Comparison of ENCODE assay signal across 18 mouse cellular contexts in the genomic region with DNA sequence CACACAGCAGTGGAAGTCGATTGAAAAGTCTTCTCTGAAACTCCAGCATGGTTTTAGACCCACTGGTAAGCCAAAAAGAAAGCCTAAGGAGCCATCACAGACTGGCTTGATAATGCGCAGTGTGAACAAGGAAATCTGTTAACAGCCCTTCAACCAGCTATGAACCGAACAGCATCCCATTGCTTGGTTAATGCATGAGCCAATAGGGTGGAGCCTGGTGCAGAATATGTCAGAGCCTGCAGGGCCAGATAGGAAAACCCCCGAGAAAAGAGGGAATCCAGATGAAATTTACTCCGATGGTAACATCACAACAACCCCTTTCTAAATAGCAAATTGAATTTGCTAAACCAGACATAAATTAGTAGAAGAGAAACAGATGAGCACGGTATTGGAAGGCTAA.
DNase-seq lines count a peak whose midpoint lies in the region; ATAC-seq lines count a peak whose summit lies in the region.
"Had no signal": no experiment of that assay in that cellular context is flagged by ENCODE, and none has a peak within 500 bp of the region (broad histone marks: within the 10 kb centered on the region; RNA-seq: fewer than 3 reads in every experiment).

No protein-coding gene starts in this region.

- no peaks in the 10 kb centered on the region for H3K27me3 ChIP-seq in embryonic facial prominence, embryonic 14.5 days (replicated peaks; ENCODE audit: control insufficient read depth, insufficient read depth, low read length)
- no peaks in the 10 kb centered on the region for H3K27me3 ChIP-seq in hindbrain, embryonic 11.5 days (ENCODE audit: control insufficient read depth, insufficient read depth, low read length)
- no peaks in the 10 kb centered on the region for H3K27me3 ChIP-seq in midbrain, embryonic 16.5 days (ENCODE audit: control insufficient read depth, insufficient read depth, low read depth, low read length)
- no peaks in the 10 kb centered on the region for H3K27me3 ChIP-seq in heart, embryonic 10.5 days (ENCODE audit: insufficient read depth, poor library complexity, severe bottlenecking)

- peaks cover 7% of the 10 kb centered on the region for H3K36me3 ChIP-seq in embryonic facial prominence, embryonic 14.5 days (ENCODE audit: control insufficient read depth, insufficient read depth, low read length)
- no peaks in the 10 kb centered on the region for H3K36me3 ChIP-seq in hindbrain, embryonic 11.5 days (ENCODE audit: control insufficient read depth, insufficient read depth, low read length)
- H3K36me3 ChIP-seq in midbrain, embryonic 16.5 days (ENCODE audit: control insufficient read depth, insufficient read depth, low read length), result no peaks in the 10 kb centered on the region
- no peaks in the 10 kb centered on the region for H3K36me3 ChIP-seq in heart, embryonic 10.5 days

- no peaks in the 10 kb centered on the region for H3K9me3 ChIP-seq in embryonic facial prominence, embryonic 14.5 days (ENCODE audit: control insufficient read depth, low read length)
- no peaks in the 10 kb centered on the region for H3K9me3 ChIP-seq in hindbrain, embryonic 11.5 days (ENCODE audit: control insufficient read depth, low read length)
- no peaks in the 10 kb centered on the region for H3K9me3 ChIP-seq in midbrain, embryonic 16.5 days (replicated peaks; ENCODE audit: control insufficient read depth, low read length, poor library complexity, severe bottlenecking)
- no peaks in the 10 kb centered on the region for H3K9me3 ChIP-seq in heart, embryonic 10.5 days

- H3K9ac ChIP-seq in embryonic facial prominence, embryonic 14.5 days (ENCODE audit: low read depth, low read length), result no peak overlapping the region
- H3K9ac ChIP-seq in hindbrain, embryonic 11.5 days (ENCODE audit: low read depth, low read length), result no peak overlapping the region
- no peak overlapping the region; the same call in 1 of the 2 replicates for H3K9ac ChIP-seq in midbrain, embryonic 16.5 days (ENCODE audit: low read depth, low read length)

- WGBS in embryonic facial prominence, embryonic 14.5 days, result 63% methylated on average over 6 of the region's 6 CpGs
- 71% methylated on average over 6 of the region's 6 CpGs for WGBS in hindbrain, embryonic 11.5 days
- 44% methylated on average over 6 of the region's 6 CpGs for WGBS in midbrain, embryonic 16.5 days
- 66% methylated on average over 6 of the region's 6 CpGs for WGBS in heart, embryonic 10.5 days

- no peaks in the 10 kb centered on the region; the same call in 1 of the 2 replicates for H3K4me1 ChIP-seq in embryonic facial prominence, embryonic 14.5 days (ENCODE audit: control insufficient read depth, insufficient read depth, low read length)
- H3K4me1 ChIP-seq in hindbrain, embryonic 11.5 days (replicated peaks; ENCODE audit: control insufficient read depth, insufficient read depth, low read length), result no peaks in the 10 kb centered on the region
- H3K4me1 ChIP-seq in midbrain, embryonic 16.5 days (ENCODE audit: control insufficient read depth, insufficient read depth, low read length), result peaks cover 29% of the 10 kb centered on the region; the same call in 1 of the 2 replicates
- peaks cover 5% of the 10 kb centered on the region; the same call in 1 of the 2 replicates for H3K4me1 ChIP-seq in heart, embryonic 10.5 days

- no peak overlapping the region for H3K4me3 ChIP-seq in embryonic facial prominence, embryonic 14.5 days (ENCODE audit: low read depth, low read length)
- H3K4me3 ChIP-seq in hindbrain, embryonic 11.5 days (ENCODE audit: low read depth, low read length), result no peak overlapping the region
- no peak overlapping the region for H3K4me3 ChIP-seq in midbrain, embryonic 16.5 days (ENCODE audit: low read depth, low read length)
- no peak overlapping the region for H3K4me3 ChIP-seq in heart, embryonic 10.5 days
- H3K4me3 ChIP-seq: gastrocnemius, adult 2 months had no signal

- ATAC-seq in embryonic facial prominence, embryonic 14.5 days (ENCODE audit: low read depth), result 0 out of 2 replicates have a peak, but pooled peaks have one; percentile 20
- peak; percentile 51; the same call in 1 of the 2 replicates for ATAC-seq in hindbrain, embryonic 11.5 days (ENCODE audit: low FRiP score)
- 0 out of 2 replicates have a peak, but pooled peaks have one; percentile 33 for ATAC-seq in midbrain, embryonic 16.5 days
- ATAC-seq: intestine, postnatal 0 days had no signal

- peak; percentile 56 to 58 for DNase-seq in cerebellum, postnatal 10 days
- no peak for DNase-seq in cerebellum, adult 9-10 months
- DNase-seq in embryonic facial prominence, embryonic 14.5 days (ENCODE audit: low spot score), result no peak
- no peak for DNase-seq in hindbrain, embryonic 11.5 days (ENCODE audit: low spot score)
- no peak for DNase-seq in urinary bladder, postnatal 14 days (ENCODE audit: low spot score)
- DNase-seq in gastrocnemius, adult 8-10 months (ENCODE audit: low spot score in 2 of 2), result no peak
- DNase-seq in heart, embryonic 10.5 days (ENCODE audit: low spot score), result no peak
- DNase-seq: adrenal gland, postnatal 25 days; cerebellum, adult 8-10 months; embryo, embryonic 11 days; gastrocnemius, adult 2 months; heart, postnatal 14 days; kidney, postnatal 10 days; layer of hippocampus, adult 9-11 months; liver; lung, adult 18-20 months had no signal

- H3K4me2 ChIP-seq in embryonic facial prominence, embryonic 14.5 days (ENCODE audit: low read depth, low read length), result no peak overlapping the region
- H3K4me2 ChIP-seq in hindbrain, embryonic 11.5 days (replicated peaks; ENCODE audit: low read depth, low read length), result 0 out of 2 replicates have a peak overlapping the region, but pooled peaks have one; percentile 6
- no peak overlapping the region for H3K4me2 ChIP-seq in midbrain, embryonic 16.5 days (ENCODE audit: low read length)

- H3K27ac ChIP-seq in embryonic facial prominence, embryonic 14.5 days (replicated peaks; ENCODE audit: low read depth, low read length), result no peak overlapping the region
- H3K27ac ChIP-seq in hindbrain, embryonic 11.5 days (ENCODE audit: low read depth, low read length), result peak overlapping the region; percentile 31; the same call in 1 of the 2 replicates
- H3K27ac ChIP-seq in midbrain, embryonic 16.5 days (ENCODE audit: low read length), result peak overlapping the region; percentile 76
- no peak overlapping the region for H3K27ac ChIP-seq in heart, embryonic 10.5 days
- H3K27ac ChIP-seq: gastrocnemius, adult 2 months had no signal

Comparison
In these comparisons a context has a peak if more than half of its experiments do, and no peak if none do; other contexts are left out.
1. DNase-seq: peak in cerebellum, postnatal 10 days (2 of 2); none in cerebellum, adult 9-10 months (single experiment), embryonic facial prominence, embryonic 14.5 days (single experiment), hindbrain, embryonic 11.5 days (single experiment), urinary bladder, postnatal 14 days (single experiment), gastrocnemius, adult 8-10 months (0 of 2) and heart, embryonic 10.5 days (single experiment).
2. H3K27ac ChIP-seq: peak in hindbrain, embryonic 11.5 days (single experiment) and midbrain, embryonic 16.5 days (single experiment); none in embryonic facial prominence, embryonic 14.5 days (single experiment) and heart, embryonic 10.5 days (single experiment).
3. Peak in every context shown above with its lines, with median percentiles within 50 percentile points of each other: ATAC-seq.